Mouse (Mus musculus): ENCODE results near the gene Abcf2. TPM values are rescaled to one million over a fixed set of nuclear protein-coding genes. Genes with fewer than 3 reads are reported as not detected.

Abcf2 gene
- total RNA-seq, 2 experiments from 2014 or later: 80.6 to 81.4 TPM

- DNase-seq (ENCODE audit: low spot score in 2 of 2): no peak
- intact Hi-C loops (cut with DNase I): no loop called here
Observed at GRCm38 (mm10) chr5:24539571-24540296, 37.5 kb downstream of the Abcf2 start.

DNA sequence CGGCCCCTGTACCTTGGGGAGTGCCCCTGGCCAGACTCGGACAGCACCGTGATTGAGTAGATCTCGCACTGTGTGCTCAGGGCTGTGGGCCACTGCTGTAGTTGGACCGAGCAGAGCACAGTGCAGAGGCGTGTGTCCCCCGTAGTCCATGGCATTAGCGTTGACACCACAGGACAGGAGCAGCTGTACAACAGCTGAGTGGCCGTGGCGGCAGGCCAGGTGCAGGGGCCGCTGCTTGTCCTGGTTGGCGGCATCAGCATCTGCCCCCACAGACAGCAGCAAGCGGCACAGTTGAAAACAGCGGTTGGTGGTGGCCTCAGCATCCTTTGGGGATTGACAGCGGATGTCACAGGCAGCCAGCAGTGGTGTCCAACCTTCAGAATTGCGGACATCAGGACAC, 39.6 kb downstream of the Abcf2 start:
- no peak for DNase-seq (ENCODE audit: low spot score in 2 of 2)
- intact Hi-C loops (cut with DNase I): no loop called here

GRCm38 (mm10) chr5:24536511-24536910, 40.8 kb downstream of the Abcf2 start:
- intact Hi-C loops (cut with DNase I): no loop called here
- no peak for DNase-seq (ENCODE audit: low spot score in 2 of 2)

- DNase-seq (ENCODE audit: low spot score in 2 of 2): no peak
Observed at GRCm38 (mm10) chr5:24535731-24536130, 41.5 kb downstream of the Abcf2 start.

GRCm38 (mm10) chr5:24534292-24534691, 43.0 kb downstream of the Abcf2 start:
- intact Hi-C loops (cut with DNase I): loop anchor here (5.0 kb wide), 1 partner anchor 118 kb away; no protein-coding TSS in a partner anchor
- no peak for DNase-seq (ENCODE audit: low spot score in 2 of 2)

More at GRCm38 (mm10) chr5:24535731-24536130, 41.5 kb downstream of the Abcf2 start:
- intact Hi-C loops (cut with DNase I): no loop called here

DNA sequence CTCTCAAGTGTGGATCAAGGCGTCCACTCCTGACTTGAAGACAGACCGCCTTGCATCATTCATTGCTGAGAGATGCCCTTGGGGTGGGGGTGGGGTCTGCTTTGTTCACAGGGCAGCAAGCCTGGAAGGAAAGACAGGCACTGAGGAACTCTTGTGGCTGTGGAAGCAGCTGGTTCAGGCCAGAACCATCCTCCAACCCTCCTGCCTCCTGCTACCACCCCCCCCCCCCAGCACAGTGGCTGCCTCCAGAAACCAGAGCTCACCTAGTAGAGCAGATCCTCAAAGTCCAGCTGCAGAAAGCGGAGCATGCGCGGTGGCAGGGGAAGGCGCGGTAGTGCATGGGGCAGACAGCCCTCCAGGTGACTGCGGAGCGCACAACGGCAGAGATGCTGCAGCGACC, 43.9 kb downstream of the Abcf2 start:
- intact Hi-C loops (cut with DNase I): loop anchor here (5.0 kb wide), 1 partner anchor 119 kb away; no protein-coding TSS in a partner anchor
- no peak for DNase-seq (ENCODE audit: low spot score in 2 of 2)

DNA sequence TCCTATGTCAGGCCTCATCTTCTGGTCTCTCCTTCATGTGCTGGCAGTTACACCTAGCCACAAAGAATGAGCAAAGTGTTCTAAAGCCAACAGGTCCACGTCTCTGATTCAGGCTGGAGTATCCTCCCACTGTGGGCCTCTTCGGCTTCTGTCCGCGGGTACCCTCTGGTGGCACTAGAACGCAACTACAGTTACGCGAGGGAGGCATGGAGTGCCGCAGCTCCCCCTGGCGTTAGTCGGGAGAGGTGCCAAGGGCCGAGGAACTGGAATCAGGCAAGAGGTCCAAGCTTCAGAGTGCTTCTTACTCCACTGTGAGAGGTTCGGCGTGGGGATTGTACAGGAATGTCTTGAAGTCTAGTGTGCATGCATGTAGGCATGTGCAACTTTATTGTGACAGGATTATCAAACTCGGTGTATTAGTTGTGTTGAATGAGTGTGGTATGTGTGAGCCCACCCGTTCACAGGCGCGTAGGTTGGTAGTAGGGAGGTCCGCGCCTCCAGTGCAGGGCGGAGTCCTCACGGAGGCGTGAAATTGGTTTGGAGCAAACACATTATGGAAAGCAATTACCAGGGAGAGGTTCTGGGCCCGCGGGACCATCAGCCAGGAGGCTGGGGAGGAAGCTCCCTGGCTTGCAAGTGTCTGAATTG, 47.1 kb downstream of the Abcf2 start:
- peak; percentile 90 to 95 for DNase-seq (ENCODE audit: low spot score in 2 of 2)
- intact Hi-C loops (cut with DNase I): loop anchor here (2.0 to 5.0 kb wide), 2 partner anchors 19 to 122 kb away; no protein-coding TSS in a partner anchor

GRCm38 (mm10) chr5:24527780-24528179, 49.5 kb downstream of the Abcf2 start:
- DNase-seq (ENCODE audit: low spot score in 2 of 2): no peak
- intact Hi-C loops (cut with DNase I): no loop called here

GRCm38 (mm10) chr5:24526889-24527230, 50.4 kb downstream of the Abcf2 start, which contains the start of gene Gbx1:
Gene Gbx1 (minus strand): TSS chr5:24527202.
- DNase-seq (ENCODE audit: low spot score in 2 of 2): no peak
- intact Hi-C loops (cut with DNase I): no loop called here

- DNase-seq (ENCODE audit: low spot score in 2 of 2): no peak
- intact Hi-C loops (cut with DNase I): no loop called here
Observed at GRCm38 (mm10) chr5:24526190-24526888, 50.9 kb downstream of the Abcf2 start.

- intact Hi-C loops (cut with DNase I): no loop called here
- DNase-seq (ENCODE audit: low spot score in 2 of 2): no peak
Observed at GRCm38 (mm10) chr5:24525360-24526189, 51.7 kb downstream of the Abcf2 start.

GRCm38 (mm10) chr5:24524522-24524921, 52.7 kb downstream of the Abcf2 start:
- intact Hi-C loops (cut with DNase I): no loop called here

DNA sequence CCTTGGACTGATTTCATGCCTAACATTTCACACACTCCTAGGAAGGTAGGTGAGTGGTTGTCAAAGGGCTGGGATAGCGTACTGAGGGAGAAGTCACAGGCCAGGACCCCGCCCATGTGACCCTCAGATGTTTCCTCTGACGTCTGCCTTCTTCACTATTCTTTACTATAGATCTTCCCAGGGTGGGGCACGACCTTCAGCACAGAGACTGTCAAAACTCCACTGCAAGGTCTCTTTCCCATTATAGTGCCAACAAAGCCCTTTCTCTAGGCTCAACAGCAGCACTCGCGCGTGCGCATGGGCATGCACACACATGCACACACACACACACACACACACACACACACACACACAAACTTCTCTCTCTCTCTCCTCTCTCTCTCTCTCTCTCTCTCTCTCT, 53.5 kb downstream of the Abcf2 start:
- intact Hi-C loops (cut with DNase I): no loop called here
- DNase-seq (ENCODE audit: low spot score in 2 of 2): no peak

More at GRCm38 (mm10) chr5:24524522-24524921, 52.7 kb downstream of the Abcf2 start:
- no peak for DNase-seq (ENCODE audit: low spot score in 2 of 2)

GRCm38 (mm10) chr5:24521366-24521765, 55.9 kb downstream of the Abcf2 start:
- intact Hi-C loops (cut with DNase I): no loop called here
- no peak for DNase-seq (ENCODE audit: low spot score in 2 of 2)

Small RNAs within 50 kb of the gene (microRNA-seq; reads per million reads assigned to microRNA genes)
- gene Mir671: 2,069 to 2,277 reads per million in 2 experiments

Other genes starting within 250 kb of the Abcf2 start
- gene Kcnh2, start 225.9 kb downstream of the Abcf2 start, total RNA-seq (2021): 10 to 100 TPM; 22.5 to 30.1 TPM
- gene Nos3, start 212.7 kb downstream of the Abcf2 start, total RNA-seq (2021): 1 to 10 TPM; 8.0 to 9.5 TPM
- 1 to 10 TPM; 2.3 to 3.0 TPM for gene Atg9b, start 185.3 kb downstream of the Abcf2 start, total RNA-seq (2021)
- gene Abcb8, start 183.8 kb downstream of the Abcf2 start, total RNA-seq (2021): 10 to 100 TPM; 41.3 to 54.2 TPM
- under 1 TPM in 1 of 2 experiments, not detected in 1; 0.73 TPM for gene Asic3, start 164.1 kb downstream of the Abcf2 start, total RNA-seq (2021)
- 100 to 1,000 TPM; 132 TPM for gene Cdk5, start 153.9 kb downstream of the Abcf2 start, total RNA-seq (2021)
- 10 to 100 TPM; 28.5 to 33.2 TPM for gene Slc4a2, start 153.6 kb downstream of the Abcf2 start, total RNA-seq (2021)
- gene Fastk, start 132.2 kb downstream of the Abcf2 start, total RNA-seq (2021): 100 to 1,000 TPM; 130 to 137 TPM
- gene Tmub1, start 129.6 kb downstream of the Abcf2 start, total RNA-seq (2021): 10 to 100 TPM; 25.9 to 27.3 TPM
- 100 to 1,000 TPM; 505 to 511 TPM for gene Agap3, start 125.3 kb downstream of the Abcf2 start, total RNA-seq (2021)
- gene Gbx1, start 50.3 kb downstream of the Abcf2 start, total RNA-seq (2021): under 1 TPM; 0.32 to 0.76 TPM
- not detected for gene Asb10, start 36.5 kb downstream of the Abcf2 start, total RNA-seq (2021)
- gene 4931409K22Rik, start 20.7 kb downstream of the Abcf2 start, total RNA-seq (2021): not detected
- gene Chpf2, start 9.3 kb upstream of the Abcf2 start, total RNA-seq (2021): 10 to 100 TPM; 68.8 to 77.3 TPM
- gene Smarcd3, start 46.9 kb upstream of the Abcf2 start, total RNA-seq (2021): 100 to 1,000 TPM in 1 of 2 experiments, 10 to 100 TPM in 1; 93.4 to 105 TPM
- 10 to 100 TPM; 70.2 to 76.1 TPM for gene Nub1, start 108.1 kb upstream of the Abcf2 start, total RNA-seq (2021)
- 1 to 10 TPM in 1 of 2 experiments, under 1 TPM in 1; 0.94 to 1.2 TPM for gene Wdr86, start 153.3 kb upstream of the Abcf2 start, total RNA-seq (2021)
- gene Crygn, start 180.5 kb upstream of the Abcf2 start, total RNA-seq (2021): not detected